Mouse (Mus musculus): ENCODE data around the gene Grb7. TPM values are rescaled to one million over a fixed set of nuclear protein-coding genes. Genes with fewer than 3 reads are reported as not detected.

Grb7 gene
- polyA plus RNA-seq (2015; fragmentation: Nextera tagmentation; extraction: Ambion mirVana) = 16.2 and 22.4 TPM in 2 replicates

- H3K4me1 ChIP-seq = peaks cover 16% of the 10 kb centered on the region
- no peak within 1 kb of the TSS; the same call in 1 of the 2 replicates for H3K9ac ChIP-seq
- peak within 1 kb of the TSS; percentile 39 for H3K4me2 ChIP-seq (replicated peaks)
- peaks cover 35% of the 10 kb centered on the region for H3K27me3 ChIP-seq
- H3K9me3 ChIP-seq (replicated peaks) = no peaks in the 10 kb centered on the region
- ATAC-seq (ENCODE audit: insufficient number of reproducible peaks, low FRiP score, low TSS enrichment, low read depth) = no peak
- no peaks in the 10 kb centered on the region for H3K36me3 ChIP-seq
- WGBS = 9% methylated on average over 5 of the region's 5 CpGs
- peak within 1 kb of the TSS; percentile 44 for H3K27ac ChIP-seq (replicated peaks)
- H3K4me3 ChIP-seq (replicated peaks) = peak within 1 kb of the TSS; percentile 42
Measured at GRCm38 (mm10) chr11:98446213-98446561, at the start of gene Grb7. TSS of gene Grb7 (plus strand) at chr11:98446394.

GRCm38 (mm10) chr11:98397946-98398345 is 48.2 kb upstream of the Grb7 start:
- Histone ChIP-seq H3K9me3 (replicated peaks) (no peaks in the 10 kb centered on the region), H3K4me2 (replicated peaks) (no peak overlapping the region), H3K27ac (replicated peaks) (no peak overlapping the region), H3K4me3 (replicated peaks) (no peak overlapping the region), H3K9ac (no peak overlapping the region), H3K4me1 (peaks cover 36% of the 10 kb centered on the region), H3K36me3 (no peaks in the 10 kb centered on the region), H3K27me3 (no peaks in the 10 kb centered on the region)
- no peak for ATAC-seq (ENCODE audit: insufficient number of reproducible peaks, low FRiP score, low TSS enrichment, low read depth)
- 89% methylated on average over 7 of the region's 7 CpGs for WGBS

GRCm38 (mm10) chr11:98400161-98400726 is 46.0 kb upstream of the Grb7 start, which contains the start of gene Pgap3:
TSS of gene Pgap3 (minus strand) at chr11:98400490.
- WGBS = under 1% methylated on average over 40 of the region's 40 CpGs
- H3K4me2 ChIP-seq (replicated peaks) = peak within 1 kb of the TSS; percentile 63
- H3K36me3 ChIP-seq = no peaks in the 10 kb centered on the region
- peak within 1 kb of the TSS; percentile 96 for H3K27ac ChIP-seq (replicated peaks)
- no peaks in the 10 kb centered on the region for H3K9me3 ChIP-seq (replicated peaks)
- H3K9ac ChIP-seq = peak within 1 kb of the TSS; percentile 60; the same call in 1 of the 2 replicates
- H3K27me3 ChIP-seq = no peaks in the 10 kb centered on the region; the same call in 1 of the 2 replicates
- peak within 1 kb of the TSS; percentile 70 for H3K4me3 ChIP-seq (replicated peaks)
- ATAC-seq (ENCODE audit: insufficient number of reproducible peaks, low FRiP score, low TSS enrichment, low read depth) = peak; percentile 90
- H3K4me1 ChIP-seq = peaks cover 14% of the 10 kb centered on the region

- no peak for ATAC-seq (ENCODE audit: insufficient number of reproducible peaks, low FRiP score, low TSS enrichment, low read depth)
Measured at GRCm38 (mm10) chr11:98400816-98401215, 45.4 kb upstream of the Grb7 start.

GRCm38 (mm10) chr11:98406621-98407020 is 39.6 kb upstream of the Grb7 start:
- H3K36me3 ChIP-seq = no peaks in the 10 kb centered on the region
- H3K4me3 ChIP-seq (replicated peaks) = no peak overlapping the region
- no peak for ATAC-seq (ENCODE audit: insufficient number of reproducible peaks, low FRiP score, low TSS enrichment, low read depth)
- WGBS = 59% methylated on average over 6 of the region's 6 CpGs
- no peaks in the 10 kb centered on the region for H3K9me3 ChIP-seq (replicated peaks)
- no peaks in the 10 kb centered on the region; the same call in 1 of the 2 replicates for H3K27me3 ChIP-seq
- H3K4me1 ChIP-seq = peaks cover 26% of the 10 kb centered on the region
- H3K4me2 ChIP-seq (replicated peaks) = no peak overlapping the region
- no peak overlapping the region for H3K9ac ChIP-seq
- 0 out of 2 replicates have a peak overlapping the region, but pooled peaks have one; percentile 12 for H3K27ac ChIP-seq (replicated peaks)

More at GRCm38 (mm10) chr11:98400816-98401215, 45.4 kb upstream of the Grb7 start:
- Histone ChIP-seq H3K4me1 (peaks cover 13% of the 10 kb centered on the region), H3K27me3 (no peaks in the 10 kb centered on the region; the same call in 1 of the 2 replicates), H3K27ac (replicated peaks) (0 out of 2 replicates have a peak overlapping the region, but pooled peaks have one; percentile 96), H3K4me2 (replicated peaks) (peak overlapping the region; percentile 63), H3K9ac (peak overlapping the region; percentile 60; the same call in 1 of the 2 replicates), H3K4me3 (replicated peaks) (peak overlapping the region; percentile 70), H3K36me3 (no peaks in the 10 kb centered on the region), H3K9me3 (replicated peaks) (no peaks in the 10 kb centered on the region)
- 52% methylated on average over 3 of the region's 3 CpGs for WGBS

- H3K27ac ChIP-seq (replicated peaks) = 0 out of 2 replicates have a peak overlapping the region, but pooled peaks have one; percentile 48
- ATAC-seq (ENCODE audit: insufficient number of reproducible peaks, low FRiP score, low TSS enrichment, low read depth) = no peak
- H3K9me3 ChIP-seq (replicated peaks) = no peaks in the 10 kb centered on the region
- H3K9ac ChIP-seq = no peak overlapping the region
- H3K4me1 ChIP-seq = peaks cover 36% of the 10 kb centered on the region
- H3K4me3 ChIP-seq (replicated peaks) = peak overlapping the region; percentile 16
- H3K27me3 ChIP-seq = no peaks in the 10 kb centered on the region
- no peaks in the 10 kb centered on the region for H3K36me3 ChIP-seq
- 43% methylated on average over 8 of the region's 8 CpGs for WGBS
- peak overlapping the region; percentile 37 for H3K4me2 ChIP-seq (replicated peaks)
Measured at GRCm38 (mm10) chr11:98408872-98409271, 37.3 kb upstream of the Grb7 start.

GRCm38 (mm10) chr11:98409341-98409822 is 36.8 kb upstream of the Grb7 start:
- 2% methylated on average over 10 of the region's 10 CpGs for WGBS
- Histone ChIP-seq H3K4me1 (peaks cover 41% of the 10 kb centered on the region), H3K4me3 (replicated peaks) (peak overlapping the region; percentile 16), H3K9me3 (replicated peaks) (no peaks in the 10 kb centered on the region), H3K27ac (replicated peaks) (peak overlapping the region; percentile 48; the same call in 1 of the 2 replicates), H3K9ac (no peak overlapping the region), H3K4me2 (replicated peaks) (peak overlapping the region; percentile 37), H3K36me3 (no peaks in the 10 kb centered on the region), H3K27me3 (no peaks in the 10 kb centered on the region)
- ATAC-seq (ENCODE audit: insufficient number of reproducible peaks, low FRiP score, low TSS enrichment, low read depth) = peak; percentile 53

GRCm38 (mm10) chr11:98412273-98412796 is 33.9 kb upstream of the Grb7 start, which contains the start of gene Erbb2:
TSS of gene Erbb2 (plus strand) at chr11:98412470.
- under 1% methylated on average over 45 of the region's 49 CpGs for WGBS
- Histone ChIP-seq H3K9me3 (replicated peaks) (no peaks in the 10 kb centered on the region), H3K4me3 (replicated peaks) (peak within 1 kb of the TSS; percentile 62), H3K36me3 (0 out of 2 replicates have a peak, but pooled peaks cover 5% of the 10 kb centered on the region), H3K9ac (peak within 1 kb of the TSS; percentile 68), H3K4me1 (peaks cover 59% of the 10 kb centered on the region), H3K27me3 (no peaks in the 10 kb centered on the region), H3K4me2 (replicated peaks) (peak within 1 kb of the TSS; percentile 64), H3K27ac (replicated peaks) (peak within 1 kb of the TSS; percentile 97)
- ATAC-seq (ENCODE audit: insufficient number of reproducible peaks, low FRiP score, low TSS enrichment, low read depth) = peak; percentile 88

- H3K27ac ChIP-seq (replicated peaks) = peak overlapping the region; percentile 97
- peak; percentile 55 for ATAC-seq (ENCODE audit: insufficient number of reproducible peaks, low FRiP score, low TSS enrichment, low read depth)
- H3K9ac ChIP-seq = peak overlapping the region; percentile 68
- WGBS = under 1% methylated on average over 40 of the region's 40 CpGs
- peak overlapping the region; percentile 62 for H3K4me3 ChIP-seq (replicated peaks)
- H3K9me3 ChIP-seq (replicated peaks) = no peaks in the 10 kb centered on the region
- H3K4me1 ChIP-seq = peaks cover 60% of the 10 kb centered on the region
- 0 out of 2 replicates have a peak, but pooled peaks cover 5% of the 10 kb centered on the region for H3K36me3 ChIP-seq
- no peaks in the 10 kb centered on the region for H3K27me3 ChIP-seq
- peak overlapping the region; percentile 64 for H3K4me2 ChIP-seq (replicated peaks)
Measured at GRCm38 (mm10) chr11:98412797-98413301, 33.3 kb upstream of the Grb7 start.

GRCm38 (mm10) chr11:98413731-98414130 is 32.5 kb upstream of the Grb7 start:
- Histone ChIP-seq H3K9me3 (replicated peaks) (no peaks in the 10 kb centered on the region), H3K4me1 (peaks cover 65% of the 10 kb centered on the region), H3K9ac (peak overlapping the region; percentile 7; the same call in 1 of the 2 replicates), H3K4me2 (replicated peaks) (peak overlapping the region; percentile 64), H3K4me3 (replicated peaks) (peak overlapping the region; percentile 62), H3K27me3 (no peaks in the 10 kb centered on the region), H3K27ac (replicated peaks) (peak overlapping the region; percentile 97; the same call in 1 of the 2 replicates), H3K36me3 (0 out of 2 replicates have a peak, but pooled peaks cover 6% of the 10 kb centered on the region)
- ATAC-seq (ENCODE audit: insufficient number of reproducible peaks, low FRiP score, low TSS enrichment, low read depth) = no peak
- 16% methylated on average over 7 of the region's 7 CpGs for WGBS

GRCm38 (mm10) chr11:98414162-98414561 is 32.0 kb upstream of the Grb7 start:
- Histone ChIP-seq H3K4me3 (replicated peaks) (peak overlapping the region; percentile 62), H3K27me3 (no peaks in the 10 kb centered on the region), H3K27ac (replicated peaks) (0 out of 2 replicates have a peak overlapping the region, but pooled peaks have one; percentile 97), H3K4me1 (peaks cover 65% of the 10 kb centered on the region), H3K9ac (no peak overlapping the region), H3K9me3 (replicated peaks) (no peaks in the 10 kb centered on the region), H3K4me2 (replicated peaks) (peak overlapping the region; percentile 64), H3K36me3 (0 out of 2 replicates have a peak, but pooled peaks cover 10% of the 10 kb centered on the region)
- WGBS = 21% methylated on average over 2 of the region's 2 CpGs
- ATAC-seq (ENCODE audit: insufficient number of reproducible peaks, low FRiP score, low TSS enrichment, low read depth) = no peak

Data from embryonic facial prominence, embryonic 15.5 days (tissue).